Mouse (Mus musculus) MEL (cell line): Measurements from ENCODE around the gene Alox5ap. TPM values are rescaled to one million over a fixed set of nuclear protein-coding genes. Genes with fewer than 3 reads are reported as not detected.
A peak's percentile ranks its signal among the peaks of the same experiment; 100 is the strongest.

Experiments used
- DNase-seq: peaks from one replicate; pipeline ENCODE4 v3.0.0; 2011; ENCODE audit warnings: low read depth, low spot score
- H3K27ac ChIP-seq: 2 replicates; pipeline ENCODE4 v1.5.1; 2012; ENCODE audit warnings: low read depth, mild to moderate bottlenecking, control low read depth, low read length, moderate library complexity; ENCODE audit not compliant: control insufficient read depth
- H3K27me3 ChIP-seq, 2 experiments: fragments of 150-350 bp in 1 of 2; sonication (generic) in 1 of 2; 2 replicates each; pipeline ENCODE4 v1.6.1; 2012; ENCODE audit warnings: low read length in 2 of 2, mild to moderate bottlenecking in 2 of 2, improper control_type of control experiment in 1 of 2, moderate library complexity in 1 of 2; ENCODE audit not compliant: insufficient read depth in 2 of 2, control insufficient read depth in 1 of 2
- H3K36me3 ChIP-seq, 2 experiments: 2 replicates each; pipeline ENCODE4 v1.6.1; 2012 to 2014; ENCODE audit warnings: low read length in 2 of 2, improper control_type of control experiment in 1 of 2, inconsistent platforms in 1 of 2, mild to moderate bottlenecking in 1 of 2; ENCODE audit not compliant: insufficient read depth in 2 of 2, control insufficient read depth in 1 of 2
- H3K4me1 ChIP-seq, 2 experiments: fragments of 150-350 bp in 1 of 2; sonication (generic) in 1 of 2; 2 replicates each; pipeline ENCODE4 v1.6.1; 2012; ENCODE audit warnings: low read length in 2 of 2, improper control_type of control experiment in 1 of 2, mild to moderate bottlenecking in 1 of 2; ENCODE audit not compliant: insufficient read depth in 2 of 2, control insufficient read depth in 1 of 2
- H3K4me3 ChIP-seq, 2 experiments: fragments of 150-350 bp in 1 of 2; sonication (generic) in 1 of 2; 2 replicates each; pipeline ENCODE4 v1.5.1; 2012; ENCODE audit warnings: low read depth in 2 of 2, low read length in 2 of 2, mild to moderate bottlenecking in 2 of 2, moderate library complexity in 2 of 2, control low read depth in 1 of 2, improper control_type of control experiment in 1 of 2; ENCODE audit not compliant: control insufficient read depth in 1 of 2, insufficient read depth in 1 of 2
- H3K79me2 ChIP-seq: 2 replicates; pipeline ENCODE4 v1.6.1; 2012; ENCODE audit warnings: mild to moderate bottlenecking, low read length, moderate library complexity; ENCODE audit not compliant: control insufficient read depth, poor library complexity, insufficient read depth
- H3K9ac ChIP-seq: 2 replicates; pipeline ENCODE4 v1.6.1; 2012; ENCODE audit warnings: low read depth, mild to moderate bottlenecking, control low read depth, low read length, moderate library complexity; ENCODE audit not compliant: control insufficient read depth, poor library complexity, severe bottlenecking
- H3K9me3 ChIP-seq: fragments of 150-350 bp; sonication (generic); replicated peaks from 2 replicates; pipeline ENCODE4 v1.6.1; 2012; ENCODE audit warnings: mild to moderate bottlenecking, low read length, improper control_type of control experiment, moderate library complexity; ENCODE audit not compliant: insufficient read depth
- BHLHE40 ChIP-seq: IDR thresholded peaks from 2 replicates; pipeline ENCODE4 v1.6.1; 2012; ENCODE audit warnings: low read depth, mild to moderate bottlenecking, inconsistent platforms, low read length, improper control_type of control experiment, borderline replicate concordance
- CHD2 ChIP-seq: IDR thresholded peaks from 2 replicates; pipeline ENCODE4 v1.6.1; 2011; ENCODE audit warnings: low read length, improper control_type of control experiment
- CTCF ChIP-seq, 3 experiments: IDR thresholded peaks in 2 of 3; conservative IDR thresholded peaks in 1 of 3; 2 replicates each; pipeline ENCODE4 v1.5.1; 2011 to 2012; ENCODE audit warnings: low read length in 3 of 3, low read depth in 2 of 3, mild to moderate bottlenecking in 2 of 3, improper control_type of control experiment in 1 of 3, inconsistent platforms in 1 of 3, mixed read lengths in 1 of 3, moderate library complexity in 1 of 3; ENCODE audit not compliant: control insufficient read depth in 1 of 3, insufficient read depth in 1 of 3, poor library complexity in 1 of 3, severe bottlenecking in 1 of 3
- EP300 ChIP-seq, 2 experiments: IDR thresholded peaks; 2 replicates each; pipeline ENCODE4 v1.6.1; 2011; ENCODE audit warnings: improper control_type of control experiment in 2 of 2, low read length in 2 of 2, low read depth in 1 of 2, mild to moderate bottlenecking in 1 of 2
- ETS1 ChIP-seq: IDR thresholded peaks from 2 replicates; pipeline ENCODE4 v1.6.1; 2012; ENCODE audit warnings: low read depth, mild to moderate bottlenecking, inconsistent platforms, low read length, improper control_type of control experiment, moderate library complexity
- GABPA ChIP-seq: IDR thresholded peaks from 2 replicates; pipeline ENCODE4 v1.6.1; 2012; ENCODE audit warnings: low read depth, mild to moderate bottlenecking, inconsistent platforms, low read length, improper control_type of control experiment, moderate library complexity
- GATA1 ChIP-seq: IDR thresholded peaks from 2 replicates; pipeline ENCODE4 v1.6.1; 2011; ENCODE audit warnings: low read depth, low read length, improper control_type of control experiment
- MAFK ChIP-seq: IDR thresholded peaks from 2 replicates; pipeline ENCODE4 v1.6.1; 2011; ENCODE audit warnings: low read depth, mild to moderate bottlenecking, low read length, improper control_type of control experiment, borderline replicate concordance
- MAX ChIP-seq: IDR thresholded peaks from 2 replicates; pipeline ENCODE4 v1.6.1; 2011; ENCODE audit warnings: low read length, improper control_type of control experiment
- MAZ ChIP-seq: IDR thresholded peaks from 2 replicates; pipeline ENCODE4 v1.6.1; 2012; ENCODE audit warnings: low read depth, mild to moderate bottlenecking, inconsistent platforms, low read length, improper control_type of control experiment
- MEF2A ChIP-seq: IDR thresholded peaks from 2 replicates; pipeline ENCODE4 v1.6.1; 2014; ENCODE audit warnings: low read depth, mild to moderate bottlenecking, inconsistent platforms, low read length, improper control_type of control experiment; ENCODE audit not compliant: poor library complexity, insufficient replicate concordance, severe bottlenecking; ENCODE audit errors: extremely low read depth
- MXI1 ChIP-seq: IDR thresholded peaks from 2 replicates; pipeline ENCODE4 v1.6.1; 2011; ENCODE audit warnings: mild to moderate bottlenecking, low read depth, low read length, improper control_type of control experiment
- MYB ChIP-seq: IDR thresholded peaks from 2 replicates; pipeline ENCODE4 v1.6.1; 2011; ENCODE audit warnings: mild to moderate bottlenecking, low read depth, low read length, improper control_type of control experiment
- NRF1 ChIP-seq: IDR thresholded peaks from 2 replicates; pipeline ENCODE4 v1.6.1; 2014; ENCODE audit warnings: low read depth, mild to moderate bottlenecking, inconsistent platforms, low read length, improper control_type of control experiment, moderate library complexity; ENCODE audit not compliant: poor library complexity, insufficient read depth, severe bottlenecking
- POLR2A ChIP-seq, 2 experiments: IDR thresholded peaks; 2 replicates each; pipeline ENCODE4 v1.6.1; 2011 to 2012; ENCODE audit warnings: low read length in 2 of 2, mild to moderate bottlenecking in 2 of 2, control low read depth in 1 of 2, improper control_type of control experiment in 1 of 2, low read depth in 1 of 2, moderate library complexity in 1 of 2; ENCODE audit not compliant: control insufficient read depth in 1 of 2, insufficient read depth in 1 of 2, poor library complexity in 1 of 2
- POLR2AphosphoS2 ChIP-seq: IDR thresholded peaks from 2 replicates; pipeline ENCODE4 v1.6.1; 2011; ENCODE audit warnings: low read length, improper control_type of control experiment
- RAD21 ChIP-seq: IDR thresholded peaks from 2 replicates; pipeline ENCODE4 v1.6.1; 2011; ENCODE audit warnings: mild to moderate bottlenecking, low read depth, low read length, improper control_type of control experiment
- SIN3A ChIP-seq: IDR thresholded peaks from 2 replicates; pipeline ENCODE4 v1.6.1; 2012; ENCODE audit warnings: low read length, improper control_type of control experiment, inconsistent platforms
- TAL1 ChIP-seq: IDR thresholded peaks from 2 replicates; pipeline ENCODE4 v1.6.1; 2012; ENCODE audit warnings: mild to moderate bottlenecking, inconsistent platforms, low read length, moderate library complexity, mixed read lengths
- TBP ChIP-seq: IDR thresholded peaks from 2 replicates; pipeline ENCODE4 v1.8.0; 2011; ENCODE audit warnings: low read depth, low read length, improper control_type of control experiment
- TCF12 ChIP-seq: IDR thresholded peaks from 2 replicates; pipeline ENCODE4 v1.6.1; 2014; ENCODE audit warnings: low read depth, mild to moderate bottlenecking, inconsistent platforms, low read length, improper control_type of control experiment, moderate library complexity
- USF2 ChIP-seq, 2 experiments: IDR thresholded peaks; 2 replicates each; pipeline ENCODE4 v1.6.1; 2011 to 2012; ENCODE audit warnings: improper control_type of control experiment in 2 of 2, low read length in 2 of 2, borderline replicate concordance in 1 of 2, inconsistent platforms in 1 of 2, low read depth in 1 of 2, mild to moderate bottlenecking in 1 of 2; ENCODE audit not compliant: insufficient read depth in 1 of 2
- ZMIZ1 ChIP-seq: IDR thresholded peaks from 2 replicates; pipeline ENCODE4 v1.6.1; 2012; ENCODE audit warnings: low read depth, mild to moderate bottlenecking, inconsistent platforms, low read length, improper control_type of control experiment, moderate library complexity
- ZNF384 ChIP-seq: IDR thresholded peaks from 2 replicates; pipeline ENCODE4 v1.6.1; 2012; ENCODE audit warnings: low read depth, mild to moderate bottlenecking, inconsistent platforms, low read length, improper control_type of control experiment
- polyA plus RNA-seq, 2 experiments: library from polyadenylated mRNA; stranded (reverse) in 1 of 2; unstranded in 1 of 2; fragments of >175 nt in 1 of 2; fragments of >200 nt in 1 of 2; gene quantifications; 2 replicates each; pipeline versions ENCODE4 v1.2.1 to v1.2.4; 2012; ENCODE audit warnings: low replicate concordance in 2 of 2, low read depth in 1 of 2; ENCODE audit not compliant: insufficient read length in 2 of 2, insufficient read depth in 1 of 2, missing spikeins in 1 of 2
- total RNA-seq: library from RNA; depleted of rRNA; stranded (reverse); fragments of 300-350 nt; gene quantifications from 2 replicates; pipeline ENCODE4 v1.2.3, GENCODE M21; 2012

Gene Alox5ap
- total and polyA plus RNA-seq, 3 experiments: 56.4 to 157 TPM; not detected in 1

- Histone ChIP-seq H3K4me1 (peaks cover 22 to 39% of the 10 kb centered on the region in 2 experiments), H3K9ac (no peak overlapping the region), H3K9me3 (no peaks in the 10 kb centered on the region), H3K27me3 (no peaks in the 10 kb centered on the region), H3K27ac (peak overlapping the region; percentile 24), H3K36me3 (peaks cover 15 to 40% of the 10 kb centered on the region in 2 experiments), H3K4me3 (no peak overlapping the region), H3K79me2 (no peaks in the 10 kb centered on the region)
- peak; percentile 59 for DNase-seq
- TF ChIP-seq CHD2 (peak; percentile 17; the same call in 1 of the 2 replicates), MXI1 (0 out of 2 replicates have a peak, but pooled peaks have one; percentile 32), TCF12 (peak; percentile 53; the same call in 1 of the 2 replicates), GATA1 (peak; percentile 67), GABPA (no peak), MAX (0 out of 2 replicates have a peak, but pooled peaks have one; percentile 33), MAZ (peak; percentile 83), MEF2A (no peak), MYB (0 out of 2 replicates have a peak, but pooled peaks have one; percentile 15), POLR2A (IDR thresholded peaks at IDR 0.05; ENCODE audit: control insufficient read depth in 1 of 2, insufficient read depth in 1 of 2, low read depth in 1 of 2, low read length in 2 of 2, poor library complexity in 1 of 2) (peak in 1 of 2 experiments; percentile 33; a peak in 1 of 4 replicates), ZMIZ1 (0 out of 2 replicates have a peak, but pooled peaks have one; percentile 57), MAFK (0 out of 2 replicates have a peak, but pooled peaks have one; percentile 22), TBP (no peak), ETS1 (peak; percentile 28; the same call in 1 of the 2 replicates), EP300 (IDR thresholded peaks at IDR 0.05; ENCODE audit: low read depth in 1 of 2, low read length in 2 of 2) (peak; percentile 6 to 46; a peak in 1 of 4 replicates), POLR2AphosphoS2 (peak; percentile 78)
Observed at GRCm38 (mm10) chr5:149217524-149218357, 46.8 kb upstream of the Alox5ap start.

GRCm38 (mm10) chr5:149219493-149219892 is 45.1 kb upstream of the Alox5ap start:
- H3K27ac ChIP-seq: peak overlapping the region; percentile 31
- TF ChIP-seq CHD2: no peak
- TF ChIP-seq EP300 (IDR thresholded peaks at IDR 0.05; ENCODE audit: low read depth in 1 of 2, low read length in 2 of 2): peak; percentile 75 to 87
- TF ChIP-seq BHLHE40: 0 out of 2 replicates have a peak, but pooled peaks have one; percentile 13
- TF ChIP-seq SIN3A: peak; percentile 57
- peak; percentile 93 for TF ChIP-seq GATA1
- no peak for TF ChIP-seq CTCF (IDR thresholded peaks at IDR 0.05 in 2 of 3, conservative IDR thresholded peaks at IDR 0.05 in 1 of 3; ENCODE audit: control insufficient read depth in 1 of 3, insufficient read depth in 1 of 3, low read depth in 2 of 3, low read length in 3 of 3, poor library complexity in 1 of 3, severe bottlenecking in 1 of 3)
- TF ChIP-seq NRF1: no peak
- TF ChIP-seq ETS1: peak; percentile 81
- TF ChIP-seq MXI1: no peak; the same call in 1 of the 2 replicates
- TF ChIP-seq TAL1: peak; percentile 59
- TF ChIP-seq GABPA: no peak
- no peak for TF ChIP-seq ZNF384
- TF ChIP-seq RAD21: no peak
- TF ChIP-seq TCF12: peak; percentile 97
- no peak for TF ChIP-seq USF2 (IDR thresholded peaks at IDR 0.05; ENCODE audit: borderline replicate concordance in 1 of 2, insufficient read depth in 1 of 2, low read depth in 1 of 2, low read length in 2 of 2)
- H3K27me3 ChIP-seq: no peaks in the 10 kb centered on the region
- no peak overlapping the region for H3K4me3 ChIP-seq
- H3K79me2 ChIP-seq: no peaks in the 10 kb centered on the region
- H3K9me3 ChIP-seq: no peaks in the 10 kb centered on the region
- no peak overlapping the region for H3K9ac ChIP-seq
- H3K4me1 ChIP-seq: peaks cover 22 to 39% of the 10 kb centered on the region in 2 experiments
- DNase-seq: peak; percentile 62
- peaks cover 5 to 40% of the 10 kb centered on the region in 2 experiments for H3K36me3 ChIP-seq
